Comparison of ENCODE assay signal across 20 mouse cellular contexts in genomic region chr4:71034541-71034940, GRCm38 (mm10).
DNase-seq lines count a peak whose midpoint lies in the region; ATAC-seq and TF ChIP-seq lines count a peak whose summit lies in the region.
"Had no signal": no experiment of that assay in that cellular context is flagged by ENCODE, and none has a peak within 500 bp of the region (broad histone marks: within the 10 kb centered on the region; RNA-seq: fewer than 3 reads in every experiment).

No protein-coding gene starts in this region.

- H3K4me2 ChIP-seq in lung, postnatal 0 days (replicated peaks; ENCODE audit: low read depth, low read length), result no peak overlapping the region
- H3K4me2 ChIP-seq: forebrain, embryonic 15.5 days; heart, embryonic 11.5 days; heart, embryonic 15.5 days; hindbrain, embryonic 13.5 days had no signal

- peak; percentile 67 for ATAC-seq in lung, postnatal 0 days
- ATAC-seq: CD4-positive, CD25-positive, alpha-beta regulatory T cell, adult 4 months; forebrain, embryonic 15.5 days; hindbrain, postnatal 0 days had no signal

- no peak overlapping the region for H3K9ac ChIP-seq in lung, postnatal 0 days (replicated peaks; ENCODE audit: low read depth)
- H3K9ac ChIP-seq: forebrain, embryonic 15.5 days; heart, embryonic 15.5 days; hindbrain, embryonic 13.5 days had no signal

- no peak for TF ChIP-seq EP300 in lung, postnatal 0 days (IDR thresholded peaks at IDR 0.05)

- H3K4me3 ChIP-seq in lung, postnatal 0 days (ENCODE audit: low read depth, low read length), result no peak overlapping the region
- H3K4me3 ChIP-seq: forebrain, embryonic 15.5 days; heart, adult 2 months; heart, embryonic 15.5 days; hindbrain, embryonic 13.5 days had no signal

- H3K9me3 ChIP-seq in lung, postnatal 0 days (ENCODE audit: low read length), result no peaks in the 10 kb centered on the region
- H3K9me3 ChIP-seq: forebrain, embryonic 15.5 days; G1E; heart, embryonic 15.5 days; hindbrain, embryonic 13.5 days had no signal

- no peaks in the 10 kb centered on the region for H3K4me1 ChIP-seq in lung, postnatal 0 days (ENCODE audit: insufficient read depth, low read depth, low read length)
- H3K4me1 ChIP-seq: forebrain, embryonic 15.5 days; heart, embryonic 15.5 days; hindbrain, embryonic 13.5 days had no signal

- no peaks in the 10 kb centered on the region for H3K36me3 ChIP-seq in lung, postnatal 0 days (ENCODE audit: insufficient read depth, low read length)
- H3K36me3 ChIP-seq: forebrain, embryonic 15.5 days; G1E; heart, embryonic 15.5 days; hindbrain, embryonic 13.5 days had no signal

- H3K27ac ChIP-seq in lung, postnatal 0 days (ENCODE audit: low read length), result no peak overlapping the region
- H3K27ac ChIP-seq: forebrain, embryonic 15.5 days; heart, adult 2 months; heart, embryonic 15.5 days; hindbrain, embryonic 13.5 days; hindbrain, postnatal 0 days had no signal

- 42% methylated on average over 1 of the region's 1 CpGs for WGBS in lung, postnatal 0 days

- H3K27me3 ChIP-seq in lung, postnatal 0 days (replicated peaks; ENCODE audit: insufficient read depth, low read length), result no peaks in the 10 kb centered on the region
- H3K27me3 ChIP-seq: forebrain, embryonic 15.5 days; heart, embryonic 15.5 days; hindbrain, embryonic 13.5 days had no signal

- no peak for TF ChIP-seq CTCF in lung, postnatal 0 days (IDR thresholded peaks at IDR 0.05)

- DNase-seq in adrenal gland, adult 2 months, result peak; percentile 53
- no peak for DNase-seq in adrenal gland, postnatal 4 days (ENCODE audit: low spot score in 2 of 2)
- DNase-seq in lung, postnatal 0 days (ENCODE audit: low spot score), result peak; percentile 48
- no peak for DNase-seq in lung, postnatal 14 days
- peak; percentile 37 for DNase-seq in adrenal gland, adult 8-10 months
- DNase-seq in adrenal gland, postnatal 36 days, result peak; percentile 20 to 55
- no peak for DNase-seq in kidney, postnatal 4 days
- DNase-seq: B cell, adult 2 months; cerebellum, adult 18-20 months; cerebellum, adult 9-11 months; gastrocnemius, postnatal 36 days; heart, adult 2 months; heart, postnatal 14 days had no signal

Comparison
In these comparisons a context has a peak if more than half of its experiments do, and no peak if none do; other contexts are left out.
1. DNase-seq: peak in adrenal gland, adult 2 months (single experiment), lung, postnatal 0 days (single experiment), adrenal gland, adult 8-10 months (single experiment) and adrenal gland, postnatal 36 days (2 of 2); none in adrenal gland, postnatal 4 days (0 of 2), lung, postnatal 14 days (single experiment) and kidney, postnatal 4 days (0 of 2).